Mouse (Mus musculus): ENCODE results near the gene 9330161L09Rik. TPM values are rescaled to one million over a fixed set of nuclear protein-coding genes. Genes with fewer than 3 reads are reported as not detected.

9330161L09Rik gene
- total RNA-seq, 4 experiments from 2014 or later, result 1.9 to 4.8 (median 2.9) TPM

Other genes with a start within 250 kb of the 9330161L09Rik start
- 1 to 10 TPM; 4.1 to 7.1 (median 5.0) TPM for gene Prima1, start 165.7 kb downstream of the 9330161L09Rik start, total RNA-seq (2022)
- gene Fam181a, start 96.8 kb downstream of the 9330161L09Rik start, total RNA-seq (2022), result 1 to 10 TPM; 2.0 to 3.3 (median 2.3) TPM
- 1 to 10 TPM; 2.3 to 3.4 (median 2.6) TPM for gene Asb2, start 51.8 kb downstream of the 9330161L09Rik start, total RNA-seq (2022)
- 10 to 100 TPM; 26.6 to 51.6 (median 39.1) TPM for gene Otub2, start 19.1 kb downstream of the 9330161L09Rik start, total RNA-seq (2022)
- 100 to 1,000 TPM; 232 to 260 (median 242) TPM for gene Ddx24, start 18.0 kb upstream of the 9330161L09Rik start, total RNA-seq (2022)
- gene Ifi27, start 26.4 kb upstream of the 9330161L09Rik start, total RNA-seq (2022), result 100 to 1,000 TPM; 117 to 188 (median 137) TPM
- gene Ifi27l2a, start 35.9 kb upstream of the 9330161L09Rik start, total RNA-seq (2022), result 10 to 100 TPM in 1 of 4 experiments, 1 to 10 TPM in 2, not detected in 1; 2.8 to 33.0 (median 8.6) TPM
- not detected for gene Ifi27l2b, start 49.4 kb upstream of the 9330161L09Rik start, total RNA-seq (2022)
- 10 to 100 TPM; 37.8 to 51.4 (median 42.4) TPM for gene Ppp4r4, start 124.5 kb upstream of the 9330161L09Rik start, total RNA-seq (2022)
- under 1 TPM in 1 of 4 experiments, not detected in 3; 0.21 TPM for gene Serpina10, start 223.6 kb upstream of the 9330161L09Rik start, total RNA-seq (2022)
- gene Serpina6, start 249.4 kb upstream of the 9330161L09Rik start, total RNA-seq (2022), result not detected

Data from layer of hippocampus, adult 8-10 months (tissue).